Mouse (Mus musculus) lung, postnatal 0 days (tissue): ENCODE data around the gene Lpar5. TPM values are rescaled to one million over a fixed set of nuclear protein-coding genes. Genes with fewer than 3 reads are reported as not detected.
"Not testable (repeated sequence)": the region's sequence is repeated elsewhere in the genome, so short reads cannot be mapped to it uniquely, and the experiment has no call there.

Experiments
- ATAC-seq: fragments of 200-750 bp; cut with Nextera tagmentation; 2 replicates; pipeline ENCODE4 v1.8.0; 2017; ENCODE audit warnings: moderate library complexity
- DNase-seq: peaks from one replicate; pipeline ENCODE4 v3.0.0-alpha.2; 2016; ENCODE audit warnings: low spot score
- H3K27ac ChIP-seq: fragments of 300-500 bp; sonication (generic); 2 replicates; pipeline ENCODE4 v1.5.1; 2014; ENCODE audit warnings: antibody characterized with exemption, mild to moderate bottlenecking, low read length, mixed read lengths
- H3K27me3 ChIP-seq: fragments of 300-500 bp; sonication (generic); replicated peaks from 2 replicates; pipeline ENCODE4 v1.6.1; 2014; ENCODE audit warnings: low read length, mixed read lengths; ENCODE audit not compliant: insufficient read depth
- H3K36me3 ChIP-seq: fragments of 300-500 bp; sonication (generic); 2 replicates; pipeline ENCODE4 v1.6.1; 2014; ENCODE audit warnings: low read length, mixed read lengths; ENCODE audit not compliant: insufficient read depth
- H3K4me1 ChIP-seq: fragments of 300-500 bp; sonication (generic); 2 replicates; pipeline ENCODE4 v1.6.1; 2014; ENCODE audit warnings: antibody characterized with exemption, low read depth, low read length, mixed read lengths; ENCODE audit not compliant: insufficient read depth
- H3K4me2 ChIP-seq: fragments of 300-500 bp; sonication (generic); replicated peaks from 2 replicates; pipeline ENCODE4 v1.6.1; 2014; ENCODE audit warnings: low read depth, mild to moderate bottlenecking, low read length, moderate library complexity, mixed read lengths
- H3K4me3 ChIP-seq: fragments of 300-500 bp; sonication (generic); 2 replicates; pipeline ENCODE4 v1.5.1; 2014; ENCODE audit warnings: low read depth, low read length
- H3K9ac ChIP-seq: fragments of 300-500 bp; sonication (generic); replicated peaks from 2 replicates; pipeline ENCODE4 v1.6.1; 2014; ENCODE audit warnings: low read depth, mild to moderate bottlenecking
- H3K9me3 ChIP-seq: fragments of 300-500 bp; sonication (generic); 2 replicates; pipeline ENCODE4 v1.6.1; 2016; ENCODE audit warnings: low read length, mixed read lengths
- CTCF ChIP-seq: IDR thresholded peaks from 2 replicates; pipeline ENCODE4 v1.5.1; 2016; ENCODE audit warnings: antibody characterized with exemption, mild to moderate bottlenecking
- EP300 ChIP-seq: IDR thresholded peaks from 2 replicates; pipeline ENCODE4 v1.6.1; 2016; ENCODE audit warnings: antibody characterized with exemption, mild to moderate bottlenecking, control low read depth
- WGBS: fragments of 180-500 bp; shearing (Covaris S2); extraction: QIAGEN DNeasy Blood & Tissue Kit; methylation state at CpG from one replicate; pipeline ENCODE4 v1.1.7; 2014; 5-methylcytosine and 5-hydroxymethylcytosine counted together
- polyA plus RNA-seq: library from polyadenylated mRNA; unstranded; fragments of >200 nt; fragmentation: Nextera tagmentation; extraction: Ambion mirVana; gene quantifications from 2 replicates; pipeline ENCODE4 v1.2.1, GENCODE M21; 2015

Gene Lpar5
- polyA plus RNA-seq, 1 experiment from 2014 or later: 0.44 TPM

GRCm38 (mm10) chr6:125062511-125062910 is 5.2 kb upstream of the Lpar5 start:
- no peak for TF ChIP-seq CTCF
- TF ChIP-seq EP300: no peak
- 72% methylated on average over 5 of the region's 5 CpGs for WGBS
- ATAC-seq: no peak
- Histone ChIP-seq H3K4me3 (no peak overlapping the region), H3K9ac (no peak overlapping the region), H3K36me3 (no peaks in the 10 kb centered on the region), H3K4me1 (no peaks in the 10 kb centered on the region), H3K27ac (no peak overlapping the region), H3K9me3 (no peaks in the 10 kb centered on the region), H3K4me2 (no peak overlapping the region), H3K27me3 (no peaks in the 10 kb centered on the region)
- DNase-seq: no peak

- ATAC-seq: no peak
- H3K27ac ChIP-seq: no peak overlapping the region
- H3K9ac ChIP-seq: no peak overlapping the region
- no peaks in the 10 kb centered on the region for H3K9me3 ChIP-seq
- no peaks in the 10 kb centered on the region for H3K27me3 ChIP-seq
- DNase-seq: no peak
- no peak overlapping the region for H3K4me2 ChIP-seq
- no peaks in the 10 kb centered on the region for H3K36me3 ChIP-seq
- TF ChIP-seq CTCF: no peak
- TF ChIP-seq EP300: no peak
- WGBS: 65% methylated on average over 6 of the region's 6 CpGs
- no peaks in the 10 kb centered on the region for H3K4me1 ChIP-seq
- H3K4me3 ChIP-seq: no peak overlapping the region
Measured at GRCm38 (mm10) chr6:125063906-125064305, 3.8 kb upstream of the Lpar5 start.

GRCm38 (mm10) chr6:125065223-125065622 is 2.5 kb upstream of the Lpar5 start:
- ATAC-seq, H3K4me1 ChIP-seq, H3K4me2 ChIP-seq, H3K9ac ChIP-seq, H3K36me3 ChIP-seq, H3K27me3 ChIP-seq, H3K27ac ChIP-seq, H3K4me3 ChIP-seq, DNase-seq, H3K9me3 ChIP-seq: not testable (repeated sequence)
- WGBS: no CpG with 5 or more reads among the region's 1 CpGs

- DNase-seq (no peak), ATAC-seq (no peak)
- Histone ChIP-seq H3K9me3 (no peaks in the 10 kb centered on the region), H3K4me3 (no peak overlapping the region), H3K27me3 (no peaks in the 10 kb centered on the region), H3K27ac (no peak overlapping the region), H3K36me3 (no peaks in the 10 kb centered on the region), H3K4me1 (no peaks in the 10 kb centered on the region), H3K4me2 (no peak overlapping the region), H3K9ac (no peak overlapping the region)
- TF ChIP-seq EP300 (no peak), CTCF (no peak)
- 70% methylated on average over 18 of the region's 18 CpGs for WGBS
Measured at GRCm38 (mm10) chr6:125071170-125071895, 3.6 kb downstream of the Lpar5 start.

GRCm38 (mm10) chr6:125071896-125072279 is 4.2 kb downstream of the Lpar5 start:
- Histone ChIP-seq H3K4me3 (no peak overlapping the region), H3K4me2 (no peak overlapping the region), H3K9me3 (no peaks in the 10 kb centered on the region), H3K4me1 (no peaks in the 10 kb centered on the region), H3K27me3 (no peaks in the 10 kb centered on the region), H3K9ac (no peak overlapping the region), H3K27ac (no peak overlapping the region), H3K36me3 (no peaks in the 10 kb centered on the region)
- DNase-seq: no peak
- TF ChIP-seq EP300 (no peak), CTCF (no peak)
- 3% methylated on average over 2 of the region's 2 CpGs for WGBS
- no peak for ATAC-seq

GRCm38 (mm10) chr6:125073825-125074224 is 6.1 kb downstream of the Lpar5 start:
- TF ChIP-seq CTCF (no peak), EP300 (no peak)
- Histone ChIP-seq H3K4me3 (no peak overlapping the region), H3K9me3 (no peaks in the 10 kb centered on the region), H3K27me3 (no peaks in the 10 kb centered on the region), H3K9ac (no peak overlapping the region), H3K27ac (no peak overlapping the region), H3K4me1 (no peaks in the 10 kb centered on the region), H3K4me2 (no peak overlapping the region), H3K36me3 (no peaks in the 10 kb centered on the region)
- ATAC-seq (no peak), DNase-seq (no peak)
- WGBS: 59% methylated on average over 8 of the region's 8 CpGs

GRCm38 (mm10) chr6:125081394-125081793 is 13.7 kb downstream of the Lpar5 start:
- no peaks in the 10 kb centered on the region for H3K36me3 ChIP-seq
- TF ChIP-seq EP300 (no peak), CTCF (no peak)
- peak overlapping the region; percentile 70 for H3K4me2 ChIP-seq
- H3K9me3 ChIP-seq: no peaks in the 10 kb centered on the region
- H3K4me3 ChIP-seq: peak overlapping the region; percentile 37
- H3K9ac ChIP-seq: no peak overlapping the region
- H3K4me1 ChIP-seq: peaks cover 4% of the 10 kb centered on the region; the same call in 1 of the 2 replicates
- no peaks in the 10 kb centered on the region for H3K27me3 ChIP-seq
- H3K27ac ChIP-seq: no peak overlapping the region
- WGBS: 21% methylated on average over 25 of the region's 25 CpGs
- DNase-seq (no peak), ATAC-seq (no peak)
